Mouse (Mus musculus) heart, adult 2 months (tissue): Measurements from ENCODE around the gene Itprid2. TPM values are rescaled to one million over a fixed set of nuclear protein-coding genes. Genes with fewer than 3 reads are reported as not detected.

Experiments
- DNase-seq, 2 experiments: peaks; one replicate each; pipeline ENCODE4 v3.0.0; 2021
- H3K27ac ChIP-seq: fragments of 200-600 bp; 2 replicates; pipeline ENCODE4 v1.8.1; 2022
- H3K27me3 ChIP-seq: fragments of 200-500 bp; 2 replicates; pipeline ENCODE4 v1.6.1; 2012; ENCODE audit warnings: mild to moderate bottlenecking, low read length, inconsistent platforms, mixed read lengths; ENCODE audit not compliant: control insufficient read depth, insufficient read depth
- H3K36me3 ChIP-seq: fragments of 200-500 bp; 2 replicates; pipeline ENCODE4 v1.6.1; 2012; ENCODE audit warnings: low read length, inconsistent platforms; ENCODE audit not compliant: control insufficient read depth, insufficient read depth
- H3K4me1 ChIP-seq: fragments of 200-500 bp; 2 replicates; pipeline ENCODE4 v1.6.1; 2011; ENCODE audit warnings: low read length; ENCODE audit not compliant: control insufficient read depth, insufficient read depth
- H3K4me3 ChIP-seq: fragments of 200-600 bp; 2 replicates; pipeline ENCODE4 v1.8.1; 2022
- H3K79me2 ChIP-seq: fragments of 200-500 bp; replicated peaks from 2 replicates; pipeline ENCODE4 v1.6.1; 2012; ENCODE audit warnings: mild to moderate bottlenecking, inconsistent platforms, low read length, moderate library complexity, mixed read lengths; ENCODE audit not compliant: control insufficient read depth, insufficient read depth
- H3K9ac ChIP-seq: fragments of 200-500 bp; 2 replicates; pipeline ENCODE4 v1.6.1; 2012; ENCODE audit warnings: low read depth, mild to moderate bottlenecking, control low read depth, inconsistent platforms, low read length, mixed read lengths
- CTCF ChIP-seq: fragments of 200-600 bp; IDR thresholded peaks from 2 replicates; pipeline ENCODE4 v1.8.1; 2022; ENCODE audit warnings: antibody characterized with exemption, mild to moderate bottlenecking, moderate library complexity
- EP300 ChIP-seq: fragments of 200-500 bp; IDR thresholded peaks from 2 replicates; pipeline ENCODE4 v1.6.1; 2011; ENCODE audit warnings: low read depth, low read length, control low read depth; ENCODE audit not compliant: insufficient read depth
- POLR2A ChIP-seq: fragments of 200-500 bp; IDR thresholded peaks from 2 replicates; pipeline ENCODE4 v1.6.1; 2011; ENCODE audit warnings: mild to moderate bottlenecking, low read depth, low read length, control low read depth; ENCODE audit not compliant: insufficient read depth
- WGBS: fragments of 180-500 bp; shearing (Covaris S2); methylation state at CpG from one replicate; pipeline ENCODE4 v1.1.7; 2018; 5-methylcytosine and 5-hydroxymethylcytosine counted together
- intact Hi-C: fragments of 180-260 bp; cut with DNase I; formaldehyde crosslinking; loops from one replicate; pipeline ENCODE4 v1.15.1; 2025
- polyA plus RNA-seq: library from polyadenylated mRNA; depleted of rRNA; stranded (reverse); fragments of >200 nt; gene quantifications from 2 replicates; pipeline ENCODE4 v1.2.3, GENCODE M21; 2012
- total RNA-seq, 2 experiments: library from RNA; stranded (reverse); gene quantifications; 2 replicates each; pipeline ENCODE4 v1.2.3; 2021

Itprid2 gene
- total and polyA plus RNA-seq, 3 experiments = 6.5 to 24.0 (median 19.3) TPM

- WGBS = 66% methylated on average over 7 of the region's 7 CpGs
- intact Hi-C loops = loop anchor here (10.0 kb wide), 1 partner anchor 103 kb away; no protein-coding TSS in a partner anchor
- Histone ChIP-seq H3K27ac (no peak overlapping the region), H3K9ac (no peak overlapping the region), H3K79me2 (peaks cover 4% of the 10 kb centered on the region; the same call in 1 of the 2 replicates), H3K4me3 (no peak overlapping the region), H3K36me3 (peaks cover 32% of the 10 kb centered on the region), H3K4me1 (peaks cover 3% of the 10 kb centered on the region), H3K27me3 (no peaks in the 10 kb centered on the region)
- DNase-seq = no peak
- TF ChIP-seq EP300 = no peak
- no peak for TF ChIP-seq CTCF
- no peak for TF ChIP-seq POLR2A
Observed at GRCm38 (mm10) chr2:79661486-79662104, 26.4 kb downstream of the Itprid2 start.

- no peak for DNase-seq
- H3K27me3 ChIP-seq = no peaks in the 10 kb centered on the region
- no peak for TF ChIP-seq EP300
- no peak for TF ChIP-seq POLR2A
- no peak for TF ChIP-seq CTCF
- intact Hi-C loops = loop anchor here (10.0 kb wide), 1 partner anchor 100 kb away; no protein-coding TSS in a partner anchor
- H3K79me2 ChIP-seq = peaks cover 3% of the 10 kb centered on the region; the same call in 1 of the 2 replicates
- peaks cover 36% of the 10 kb centered on the region for H3K36me3 ChIP-seq
- no peak overlapping the region for H3K4me3 ChIP-seq
- H3K9ac ChIP-seq = no peak overlapping the region
- H3K27ac ChIP-seq = no peak overlapping the region
- WGBS = 55% methylated on average over 3 of the region's 3 CpGs
- H3K4me1 ChIP-seq = peaks cover 3% of the 10 kb centered on the region
Observed at GRCm38 (mm10) chr2:79664532-79665286, 29.6 kb downstream of the Itprid2 start.

GRCm38 (mm10) chr2:79665492-79665891 is 30.3 kb downstream of the Itprid2 start:
- intact Hi-C loops = loop anchor here (10.0 kb wide), 1 partner anchor 99 kb away; no protein-coding TSS in a partner anchor
- Histone ChIP-seq H3K27me3 (no peaks in the 10 kb centered on the region), H3K4me1 (peaks cover 3% of the 10 kb centered on the region), H3K27ac (no peak overlapping the region), H3K4me3 (no peak overlapping the region), H3K9ac (no peak overlapping the region), H3K36me3 (peaks cover 36% of the 10 kb centered on the region), H3K79me2 (peaks cover 3% of the 10 kb centered on the region; the same call in 1 of the 2 replicates)
- 71% methylated on average over 3 of the region's 3 CpGs for WGBS
- no peak for DNase-seq
- TF ChIP-seq CTCF (no peak), POLR2A (no peak), EP300 (no peak)

GRCm38 (mm10) chr2:79675266-79675665 is 40.1 kb downstream of the Itprid2 start:
- 77% methylated on average over 3 of the region's 3 CpGs for WGBS
- TF ChIP-seq EP300 (no peak), POLR2A (no peak), CTCF (no peak)
- no peak overlapping the region for H3K9ac ChIP-seq
- H3K4me1 ChIP-seq = no peaks in the 10 kb centered on the region
- H3K27ac ChIP-seq = no peak overlapping the region
- peaks cover 11% of the 10 kb centered on the region for H3K36me3 ChIP-seq
- no peaks in the 10 kb centered on the region for H3K79me2 ChIP-seq
- no peaks in the 10 kb centered on the region for H3K27me3 ChIP-seq
- no peak for DNase-seq
- intact Hi-C loops = no loop called here
- no peak overlapping the region for H3K4me3 ChIP-seq

GRCm38 (mm10) chr2:79677663-79678257 is 42.6 kb downstream of the Itprid2 start:
- intact Hi-C loops = no loop called here
- WGBS = 50% methylated on average over 1 of the region's 1 CpGs

More at GRCm38 (mm10) chr2:79677663-79678257, 42.6 kb downstream of the Itprid2 start:
- Histone ChIP-seq H3K27ac (no peak overlapping the region), H3K36me3 (peaks cover 3% of the 10 kb centered on the region), H3K4me1 (no peaks in the 10 kb centered on the region), H3K27me3 (no peaks in the 10 kb centered on the region), H3K4me3 (no peak overlapping the region), H3K79me2 (no peaks in the 10 kb centered on the region), H3K9ac (no peak overlapping the region)
- TF ChIP-seq POLR2A (no peak), EP300 (no peak), CTCF (no peak)
- no peak for DNase-seq
